Mouse (Mus musculus) testis, postnatal 14 days (tissue): ENCODE measurements at regions not wholly inside any gene's neighbourhood (a gene's known extent, or its start where the extent isn't known, plus 50 kb on each side); places are given as distances from the start of the nearest gene placed in this dataset.
A peak's percentile ranks its signal among the peaks of the same experiment; 100 is the strongest.
"Not testable (repeated sequence)": the region's sequence is repeated elsewhere in the genome, so short reads cannot be mapped to it uniquely, and the experiment has no call there.

Source experiments
- DNase-seq: peaks from one replicate; pipeline ENCODE4 v3.0.0; 2021; ENCODE audit warnings: low spot score

DNA sequence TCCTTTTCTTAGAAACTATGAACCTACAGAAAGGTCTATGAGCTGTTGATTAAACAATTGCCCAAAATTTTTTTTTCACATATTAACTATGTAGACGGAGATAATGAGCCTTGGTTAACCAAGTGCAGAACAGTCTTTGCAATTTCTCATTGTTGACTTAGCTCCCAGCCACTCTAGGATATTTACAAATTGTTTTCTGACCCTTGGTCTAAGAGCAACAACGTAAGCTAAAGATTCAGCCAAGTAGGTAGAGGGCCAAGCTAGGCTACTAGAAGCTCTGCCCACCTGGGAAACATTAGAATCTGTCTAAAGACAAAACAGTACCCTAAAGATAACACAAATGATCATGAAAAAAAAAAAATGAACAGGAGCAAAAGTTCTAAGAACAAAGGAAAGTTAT lies 67.5 kb upstream of the Map9 start:
- DNase-seq, result no peak

DNA sequence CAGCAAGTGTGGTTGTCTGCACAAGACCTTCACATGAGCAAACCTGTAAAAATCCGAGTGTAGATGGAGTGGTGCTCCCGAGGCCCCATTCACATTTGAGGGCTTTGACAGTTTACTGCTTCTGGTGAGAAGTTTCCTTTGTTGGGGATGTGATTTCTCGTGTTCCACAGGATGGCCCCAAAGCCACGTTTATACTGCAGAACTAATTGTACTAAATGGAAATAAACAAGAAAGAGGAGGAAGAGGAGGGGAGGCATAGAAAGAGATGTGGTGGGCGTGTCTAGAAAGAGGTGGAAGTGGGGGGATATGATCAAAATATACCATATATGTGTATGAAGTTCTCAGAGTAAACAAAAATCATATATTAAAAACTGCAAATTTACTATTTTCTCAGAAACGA lies 68.8 kb upstream of the Map9 start:
- DNase-seq, result no peak

DNA sequence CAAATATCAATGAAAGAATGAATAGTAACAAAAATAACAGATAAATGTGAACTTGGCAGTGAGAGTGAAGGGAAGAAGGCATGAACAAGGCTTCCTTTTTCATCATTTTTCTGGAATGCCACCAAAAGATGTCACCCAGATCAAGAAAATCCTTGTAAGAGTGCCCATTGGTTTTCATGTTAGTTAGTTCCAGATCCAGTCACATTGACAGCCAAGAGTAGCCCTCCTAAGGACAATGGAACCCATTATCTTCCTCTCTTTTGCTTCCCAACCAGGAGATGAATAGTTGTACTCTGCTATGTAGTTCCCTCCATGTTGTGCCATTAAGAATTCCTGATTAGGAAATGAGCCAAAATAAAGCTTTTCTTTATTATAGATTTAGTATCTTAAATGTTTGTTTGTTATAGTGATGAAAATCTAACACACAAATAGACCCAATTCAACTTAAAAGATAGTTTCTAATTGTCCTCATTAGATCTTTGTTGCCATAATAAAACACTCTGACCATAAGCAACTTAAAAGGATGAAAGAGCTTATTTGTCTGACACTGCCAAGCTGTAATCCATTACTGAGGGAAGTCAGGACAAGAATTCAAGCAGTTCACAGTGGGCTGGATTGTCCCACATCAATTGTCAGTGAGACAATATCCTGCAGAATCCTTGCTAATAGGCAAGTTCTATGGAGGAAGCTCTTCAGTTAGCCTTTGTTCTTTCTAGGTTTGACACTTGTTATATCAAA lies 80.7 kb upstream of the Map9 start:
- no peak for DNase-seq

DNA sequence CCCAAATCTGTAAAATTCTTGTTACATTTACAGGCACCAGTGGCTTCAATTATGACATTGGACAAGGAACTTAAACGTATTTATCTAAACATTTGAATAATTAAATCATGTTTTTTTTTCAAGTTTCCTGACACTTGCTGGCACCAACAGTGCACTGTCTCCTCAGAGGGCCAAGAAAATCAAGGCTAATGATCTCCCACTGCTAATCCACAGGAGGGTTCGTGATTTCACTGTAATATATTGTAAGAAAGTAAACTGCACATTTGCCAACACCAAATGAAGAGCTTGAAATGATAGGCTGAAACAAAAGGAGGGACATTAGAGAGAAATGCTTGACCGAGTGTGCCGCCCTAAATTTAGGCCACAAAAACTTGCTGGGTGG lies 82.0 kb upstream of the Map9 start:
- no peak for DNase-seq

DNA sequence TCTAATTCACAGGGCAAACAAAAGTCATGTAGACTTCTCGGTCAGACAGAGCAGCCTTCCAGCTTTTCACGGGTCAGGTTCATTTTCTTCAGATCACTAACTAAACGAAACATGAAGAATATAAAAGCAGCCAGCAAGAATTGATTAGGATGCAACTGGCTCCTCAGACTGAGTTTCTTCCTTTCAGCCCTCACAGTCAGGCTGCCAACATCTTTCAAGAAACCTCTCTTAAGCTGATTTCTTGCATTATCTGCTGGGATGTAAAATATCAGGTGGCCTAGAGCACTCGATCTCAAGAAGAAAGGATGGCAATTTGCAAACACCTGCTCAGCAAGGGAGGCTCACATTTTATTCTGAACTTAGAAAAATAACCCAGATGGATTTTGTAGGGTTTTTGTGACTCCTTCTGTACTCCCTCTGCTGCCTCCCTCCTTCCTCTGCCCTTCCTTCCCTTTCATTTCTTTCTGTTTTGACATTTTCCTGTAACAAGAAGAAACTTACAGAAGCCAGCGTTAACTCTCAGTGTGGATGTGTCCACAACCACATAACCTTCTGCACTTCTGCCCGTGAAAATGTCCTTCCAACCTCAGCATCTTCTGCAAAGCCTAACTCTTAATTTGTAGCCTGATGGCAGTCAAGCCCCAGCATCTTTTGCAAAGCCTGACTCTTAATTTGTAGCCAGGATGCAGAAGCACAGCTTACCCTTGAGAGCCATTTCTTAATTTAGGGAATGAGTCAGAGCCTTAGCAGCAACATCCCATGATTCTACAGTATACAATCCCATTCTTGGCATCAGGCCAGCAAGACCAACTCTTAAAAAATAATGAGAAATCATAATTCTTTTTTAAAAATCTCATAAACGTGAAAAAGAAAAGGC lies 82.7 kb upstream of the Map9 start:
- no peak for DNase-seq

DNA sequence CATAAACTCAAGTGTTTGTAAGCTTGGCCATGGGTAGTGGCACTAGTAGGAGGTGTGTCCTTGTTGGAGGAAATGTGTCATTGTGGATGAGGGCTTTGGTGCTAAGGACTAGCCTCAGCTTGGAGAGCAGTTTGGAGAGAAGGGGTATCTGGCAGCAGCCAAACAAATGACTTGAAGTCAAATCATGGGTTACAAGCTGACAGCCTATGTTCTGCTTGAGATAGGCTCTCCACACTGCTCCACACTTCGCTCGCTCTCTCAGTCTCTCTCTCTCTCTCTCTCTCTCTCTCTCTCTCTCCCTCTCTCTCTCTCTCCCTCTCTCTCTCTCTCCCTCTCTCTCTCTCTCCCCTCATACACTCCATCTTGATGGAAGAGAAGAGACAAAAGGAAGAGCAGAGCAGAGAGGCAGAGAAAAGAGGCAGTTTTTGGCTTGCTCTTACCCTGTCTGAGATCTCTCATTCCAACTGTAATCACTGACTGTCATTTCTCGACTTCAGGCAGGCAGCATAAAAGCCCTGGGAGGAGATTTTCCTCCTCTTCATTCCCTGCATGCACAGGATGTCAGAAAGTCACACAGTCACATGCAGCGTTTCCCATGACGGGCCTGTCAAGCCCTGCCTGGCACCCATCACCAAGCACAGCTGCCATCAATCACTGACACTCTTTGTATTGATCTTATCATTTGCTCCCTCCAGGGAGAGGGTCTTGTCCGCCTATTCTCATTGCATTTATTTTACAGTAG lies 83.5 kb upstream of the Map9 start:
- DNase-seq, result no peak

DNA sequence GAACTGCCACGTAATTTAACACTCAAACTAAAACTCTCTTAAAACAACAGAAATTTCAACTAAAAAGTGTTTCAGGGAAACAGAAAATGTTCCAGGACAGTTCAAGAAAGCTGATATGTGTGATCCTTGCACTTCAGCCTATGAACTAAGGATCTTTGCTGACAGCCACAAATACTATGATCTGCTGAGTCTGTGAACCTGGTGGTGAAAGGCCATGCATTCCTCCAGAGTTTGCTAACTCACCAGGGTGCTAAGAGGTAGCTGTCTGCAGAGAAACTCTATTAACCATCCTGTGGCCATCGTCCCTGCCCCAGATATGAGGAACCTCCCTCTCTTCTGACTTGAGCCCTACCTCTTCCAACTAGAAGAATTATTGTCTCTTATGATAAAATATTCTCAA lies 84.3 kb upstream of the Map9 start:
- not testable (repeated sequence) for DNase-seq

DNA sequence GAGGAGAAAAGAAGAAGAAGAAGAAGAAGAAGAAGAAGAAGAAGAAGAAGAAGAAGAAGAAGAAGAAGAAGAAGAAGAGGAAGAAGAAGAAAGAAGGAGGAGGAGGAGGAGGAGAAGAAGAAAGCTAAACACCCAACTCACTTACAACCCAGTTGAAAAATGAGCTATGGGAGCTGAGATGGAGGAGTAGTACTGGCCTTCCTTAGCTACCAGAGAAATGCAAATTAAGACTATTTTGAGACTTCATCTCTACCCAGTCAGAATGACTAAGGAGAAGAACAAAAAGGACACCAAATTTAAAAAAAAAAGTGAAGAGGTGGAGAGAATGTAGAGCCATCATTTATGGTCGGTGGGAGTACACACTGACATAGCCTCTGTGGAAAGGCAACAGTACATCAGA lies 85.9 kb upstream of the Map9 start:
- no peak for DNase-seq

DNA sequence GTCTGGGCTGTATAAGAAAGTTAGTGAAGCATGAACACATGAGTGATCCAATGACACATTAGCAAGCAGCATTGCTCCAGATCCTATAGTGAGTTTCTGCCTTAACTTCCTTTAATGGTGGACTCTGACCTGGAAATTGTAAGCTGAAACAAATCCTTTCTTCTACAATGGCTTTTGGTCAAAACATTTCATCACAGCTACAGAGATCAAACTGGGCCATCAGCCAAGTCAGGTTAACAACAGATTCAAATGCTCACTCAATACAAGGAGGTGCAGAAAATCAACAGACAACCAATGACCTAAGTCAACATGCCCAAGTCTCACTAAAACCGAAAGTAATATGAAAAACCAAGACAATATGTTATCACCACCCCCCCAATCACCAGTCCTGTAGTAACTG lies 91.9 kb upstream of the Map9 start:
- no peak for DNase-seq

DNA sequence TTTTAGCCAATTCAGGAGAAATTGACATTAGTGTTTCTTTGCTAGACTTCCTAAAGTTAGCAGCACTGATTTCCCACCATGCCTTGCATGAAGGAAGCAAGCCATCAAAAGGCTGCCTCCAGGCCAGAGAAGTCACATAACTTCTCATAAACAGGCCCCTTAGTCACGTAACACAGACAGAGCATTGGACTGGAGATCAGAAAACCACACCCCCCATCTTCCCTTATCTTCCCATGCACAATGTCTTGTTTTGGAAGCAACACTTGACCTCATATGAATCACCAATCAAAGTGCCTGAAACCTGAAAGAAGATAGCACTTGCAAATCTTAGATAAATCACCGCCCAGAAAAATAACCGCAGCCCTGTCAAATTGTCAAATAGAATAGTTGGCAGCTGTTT lies 95.9 kb upstream of the Map9 start:
- DNase-seq, result no peak

DNA sequence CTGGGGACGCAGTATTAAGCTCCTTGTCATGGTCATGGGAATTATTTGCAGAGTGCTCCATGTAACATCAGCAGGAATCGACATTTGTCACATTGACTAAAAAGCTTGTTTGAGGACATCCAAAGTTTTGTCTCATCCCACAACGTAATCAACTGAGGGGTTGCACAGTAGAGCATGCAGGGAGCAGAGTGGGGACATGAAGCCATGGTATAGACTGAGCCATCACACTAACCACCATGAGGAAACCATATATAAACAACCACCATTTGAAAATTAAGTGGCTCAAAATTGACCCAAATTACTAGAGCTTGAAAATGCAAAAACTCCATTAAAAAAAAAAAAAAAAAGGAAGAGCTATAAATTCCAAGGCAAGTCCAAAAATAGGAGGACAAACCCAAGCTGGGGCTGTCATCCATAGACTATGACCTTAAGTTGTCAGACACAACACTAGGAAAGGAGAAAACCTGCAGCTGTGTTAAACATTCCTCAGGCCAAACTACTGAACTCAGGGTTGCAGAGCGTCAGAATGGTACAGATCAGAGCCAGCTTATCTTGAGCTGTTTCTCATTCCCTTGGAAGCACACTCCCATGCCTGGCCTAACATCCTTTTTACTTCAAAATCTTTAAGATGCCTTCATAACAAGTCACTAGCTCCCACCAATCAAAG lies 97.7 kb upstream of the Map9 start:
- no peak for DNase-seq

DNA sequence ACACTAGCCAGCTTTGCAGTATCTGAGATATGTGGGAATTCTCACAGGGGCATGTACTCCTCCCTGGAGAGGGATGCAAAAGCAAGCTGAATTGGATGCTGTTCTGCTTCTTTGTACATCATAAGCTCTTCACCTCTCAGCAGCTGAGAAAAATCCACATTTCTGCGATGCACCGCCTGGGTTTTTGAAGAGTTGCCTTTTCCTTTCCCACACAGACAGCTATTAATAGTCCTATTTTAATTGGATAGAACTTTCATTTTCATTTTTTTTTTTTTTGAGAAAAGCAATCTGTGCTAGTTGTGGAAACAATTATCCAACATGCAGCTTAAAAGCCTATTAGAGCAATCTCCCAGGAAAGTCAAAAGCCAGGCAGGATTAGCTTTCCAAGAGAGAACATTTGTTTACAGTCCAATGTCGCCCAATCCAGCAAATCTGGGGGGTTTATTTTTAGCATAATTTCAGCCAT lies 105.2 kb upstream of the Gucy1a1 start:
- DNase-seq, result peak; percentile 10

DNA sequence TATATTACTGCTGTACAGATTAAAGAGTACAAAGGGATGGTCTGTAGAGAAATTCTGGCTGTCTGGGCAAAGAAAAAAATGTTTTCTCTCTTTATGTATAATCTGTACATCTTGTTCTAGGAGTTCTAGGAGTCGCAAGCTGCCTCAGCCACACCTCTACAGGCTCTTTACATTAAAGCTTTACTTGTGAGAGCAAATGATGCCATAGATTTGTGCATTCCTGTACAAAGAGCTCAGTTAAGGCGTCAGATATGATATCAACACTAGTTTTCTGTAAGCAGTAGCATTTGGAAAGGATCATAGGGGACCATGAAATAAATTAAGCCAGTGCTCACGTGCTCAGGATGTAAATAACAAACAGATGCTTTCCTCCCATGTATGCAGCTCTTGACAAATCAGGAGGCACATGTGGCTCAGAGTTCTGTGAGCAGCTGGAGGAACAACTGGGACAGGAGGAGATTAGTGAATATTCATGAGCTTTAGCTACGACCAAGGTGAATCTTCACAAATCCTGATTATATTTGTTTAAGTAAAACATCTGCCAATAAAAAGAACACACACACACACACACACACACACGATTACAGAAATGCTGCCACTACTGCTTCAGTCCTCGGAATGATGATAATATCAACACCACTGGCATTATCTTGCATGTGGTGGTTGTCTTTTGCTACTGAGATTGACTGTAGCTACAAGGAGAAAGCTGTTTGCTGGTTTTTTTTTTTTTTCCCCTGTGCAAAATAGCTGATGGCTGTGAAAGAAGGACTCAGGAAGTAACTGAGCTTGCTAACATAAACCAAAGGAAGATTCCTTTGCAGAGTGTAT lies 104.6 kb upstream of the Gucy1a1 start:
- DNase-seq, result no peak

DNA sequence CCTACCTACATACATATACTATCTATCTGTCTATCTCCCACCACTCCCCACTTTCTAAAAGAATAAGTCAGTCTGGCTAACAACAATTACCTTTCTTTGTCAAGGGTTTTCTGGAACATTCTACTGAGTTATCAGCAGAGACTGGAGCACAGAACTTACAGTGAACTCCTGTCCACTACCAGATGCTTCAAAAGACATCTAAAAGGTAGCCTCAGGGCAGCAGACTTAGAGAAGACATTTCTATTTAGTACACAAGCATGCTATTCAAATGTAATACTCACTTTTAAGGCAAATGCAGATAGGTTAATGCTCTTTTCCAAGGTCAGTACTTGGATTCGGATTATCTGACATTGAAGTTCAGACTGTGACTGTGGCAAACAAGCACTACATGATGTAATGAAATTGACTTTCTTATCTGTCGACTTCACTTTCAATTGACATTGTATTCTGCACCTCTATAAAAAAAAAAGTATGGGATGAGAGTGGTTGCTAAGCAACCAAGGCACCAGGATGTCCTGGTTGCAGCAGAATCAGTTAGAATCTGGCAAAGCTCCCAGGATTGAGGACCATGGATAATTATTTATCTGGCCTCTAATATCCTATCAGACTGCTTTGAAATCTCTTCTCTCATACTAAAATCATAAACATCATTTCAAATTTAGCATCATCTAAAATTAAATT lies 90.9 kb upstream of the Gucy1a1 start:
- DNase-seq, result no peak

DNA sequence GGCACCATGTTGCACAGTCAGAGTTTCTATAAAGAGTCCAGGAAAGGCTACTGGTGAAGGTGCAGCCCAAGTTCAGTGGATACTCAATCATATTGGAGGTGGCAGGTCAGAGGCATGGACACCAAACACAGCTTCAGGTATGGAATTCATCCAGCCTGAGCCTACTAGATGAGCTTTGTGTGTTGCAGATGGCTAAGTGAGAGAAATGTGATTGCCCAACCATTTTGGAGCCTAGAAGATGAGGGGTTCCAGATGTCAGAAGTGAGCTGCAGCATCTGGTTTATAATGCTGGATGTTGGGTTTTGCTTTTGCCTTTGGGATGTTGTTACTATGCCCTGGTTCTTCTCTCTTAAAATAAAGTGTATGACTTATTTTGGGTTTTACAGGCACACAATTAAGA lies 88.7 kb upstream of the Gucy1a1 start:
- no peak for DNase-seq

DNA sequence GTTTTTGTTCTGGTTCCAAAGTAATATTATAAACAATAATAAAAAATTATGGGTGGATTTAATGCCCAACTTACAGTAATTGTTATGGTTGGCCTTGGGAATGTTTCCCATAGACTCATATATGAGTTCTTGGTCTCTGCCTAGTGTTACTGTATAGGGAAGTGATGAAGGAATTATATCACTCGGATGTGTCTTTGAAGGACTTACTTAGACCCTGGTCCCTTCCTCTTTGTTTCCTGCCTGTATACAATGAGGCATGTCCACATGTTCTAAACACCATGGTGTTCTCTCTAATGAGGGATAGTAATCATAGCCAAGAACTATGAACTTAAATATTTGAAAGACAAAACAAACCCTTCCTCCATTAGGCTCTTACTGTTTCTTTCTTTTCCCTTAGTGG lies 77.8 kb upstream of the Gucy1a1 start:
- no peak for DNase-seq

DNA sequence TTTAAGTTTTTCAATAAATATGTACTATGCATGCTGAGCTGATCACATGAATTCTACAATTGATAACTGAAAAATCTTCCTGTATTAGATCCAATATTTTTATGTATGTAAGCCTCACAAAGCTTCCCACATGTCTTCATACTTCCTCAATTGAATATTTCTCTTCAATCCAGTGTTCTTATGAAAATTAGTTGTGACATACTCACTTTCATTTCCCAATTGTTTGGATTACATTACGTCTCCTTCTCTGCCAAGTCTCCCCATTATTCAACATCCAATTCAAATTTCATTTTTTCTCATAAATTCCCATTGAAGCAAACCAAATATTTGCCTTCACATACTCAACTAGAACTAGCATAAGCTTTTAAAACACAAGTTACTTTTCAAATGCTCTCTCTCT lies 76.3 kb upstream of the Gucy1a1 start:
- DNase-seq, result no peak

DNA sequence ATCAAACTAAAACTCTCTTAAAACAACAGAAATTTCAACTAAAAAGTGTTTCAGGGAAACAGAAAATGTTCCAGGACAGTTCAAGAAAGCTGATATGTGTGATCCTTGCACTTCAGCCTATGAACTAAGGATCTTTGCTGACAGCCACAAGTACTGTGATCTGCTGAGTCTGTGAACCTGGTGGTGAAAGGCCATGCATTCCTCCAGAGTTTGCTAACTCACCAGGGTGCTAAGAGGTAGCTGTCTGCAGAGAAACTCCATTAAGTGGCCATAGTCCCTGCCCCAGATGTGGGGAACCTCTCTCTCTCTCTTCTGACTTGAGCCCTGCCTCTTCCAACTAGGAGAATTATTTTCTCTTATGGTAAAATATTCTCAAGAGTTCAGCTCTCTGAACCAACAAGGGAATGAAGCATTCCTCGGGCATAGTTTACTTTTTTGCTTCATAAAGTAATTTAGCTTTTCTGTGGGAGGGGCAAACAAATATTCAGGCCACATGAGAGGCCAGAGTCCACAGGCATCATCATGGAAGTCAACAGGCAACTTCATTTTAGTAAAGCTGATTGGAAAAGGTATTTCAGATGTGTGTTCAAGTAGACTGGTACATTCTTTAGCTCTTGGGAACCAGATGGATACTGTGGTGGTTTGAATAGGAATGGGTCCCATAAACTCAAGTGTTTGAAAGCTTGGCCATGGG lies 73.8 kb upstream of the Gucy1a1 start:
- not testable (repeated sequence) for DNase-seq

DNA sequence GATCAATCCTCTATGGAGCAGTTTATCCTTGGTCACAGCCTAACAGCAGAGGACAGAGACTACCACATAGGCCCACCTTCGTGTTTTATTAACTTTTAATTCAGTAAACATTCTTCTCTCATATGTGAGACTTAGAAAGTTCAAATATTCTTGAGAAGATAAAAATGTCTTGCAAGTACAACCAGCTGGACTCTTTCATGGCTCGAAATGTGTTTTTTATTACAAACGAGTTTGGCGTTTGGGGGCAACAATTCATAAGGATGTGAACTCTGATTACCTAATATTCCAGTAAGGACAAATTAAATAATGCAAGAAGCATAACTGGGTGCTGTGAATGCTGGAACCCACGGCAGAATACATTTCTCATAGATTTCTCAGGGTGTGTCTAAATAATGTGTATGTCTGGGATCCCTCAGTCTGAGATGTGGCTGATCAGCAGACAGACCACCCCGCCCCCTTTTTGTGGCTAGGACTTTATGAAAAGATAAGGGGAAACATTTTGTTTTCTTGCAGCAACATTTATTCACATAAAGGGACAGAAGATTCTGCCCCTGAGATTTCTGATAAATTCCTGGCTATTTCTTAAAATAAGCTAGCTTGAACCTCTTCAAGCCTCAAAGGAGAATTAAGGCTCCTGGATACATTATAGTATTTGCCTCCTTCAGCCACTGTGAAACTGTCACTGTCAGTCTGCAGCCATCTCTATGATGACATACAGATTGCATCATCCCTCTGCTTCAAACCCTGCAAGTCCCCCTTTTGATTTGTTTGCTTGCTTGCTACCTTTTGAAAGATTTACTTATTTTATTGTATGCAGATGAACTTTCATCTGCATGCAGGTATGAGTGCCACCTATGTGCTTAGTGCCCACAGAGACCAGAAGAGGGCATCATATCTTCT lies 69.2 kb upstream of the Gucy1a1 start:
- DNase-seq, result peak; percentile 6
